Mouse (Mus musculus) C2C12 (cell line): ENCODE measurements around the gene Nmt1.

Source experiments
- CEBPB ChIP-seq: IDR thresholded peaks from one replicate; pipeline ENCODE4 v1.6.1; 2011; ENCODE audit warnings: low read depth, mild to moderate bottlenecking, control low read depth, moderate library complexity
- CTCF ChIP-seq: IDR thresholded peaks from one replicate; pipeline ENCODE4 v1.5.1; 2011; ENCODE audit not compliant: control insufficient read depth, insufficient read depth, insufficient read length
- FOSL1 ChIP-seq: IDR thresholded peaks from one replicate; pipeline ENCODE4 v1.8.0; 2011; ENCODE audit warnings: mild to moderate bottlenecking, low read length; ENCODE audit not compliant: poor library complexity, insufficient read depth, severe bottlenecking
- USF1 ChIP-seq: IDR thresholded peaks from one replicate; pipeline ENCODE4 v1.6.1; 2011; ENCODE audit warnings: low read depth, mild to moderate bottlenecking, control low read depth, moderate library complexity

- TF ChIP-seq CTCF (no peak), USF1 (no peak), CEBPB (no peak), FOSL1 (no peak)
These were observed 30.8 kb upstream of the Nmt1 start for GRCm38 (mm10) chr11:102996991-102997770.
